Mouse (Mus musculus) liver, embryonic 14.5 days (tissue): Measurements from ENCODE around the gene Aass.
"Not testable (repeated sequence)": the region's sequence is repeated elsewhere in the genome, so short reads cannot be mapped to it uniquely, and the experiment has no call there.

Source experiments
- CTCF ChIP-seq: IDR thresholded peaks from 2 replicates; pipeline ENCODE4 v1.5.1; 2016; ENCODE audit warnings: antibody characterized with exemption, low read depth, control low read depth
- EP300 ChIP-seq: IDR thresholded peaks from 2 replicates; pipeline ENCODE4 v1.6.1; 2016; ENCODE audit warnings: antibody characterized with exemption, low read depth

GRCm38 (mm10) chr6:23163824-23164223 is 31.0 kb upstream of the Aass start:
- not testable (repeated sequence) for TF ChIP-seq CTCF, EP300
